Mouse (Mus musculus) stomach, postnatal 0 days (tissue): Measurements from ENCODE around the gene Rcor1. TPM values are rescaled to one million over a fixed set of nuclear protein-coding genes. Genes with fewer than 3 reads are reported as not detected.

Experiments
- ATAC-seq: fragments of 200-750 bp; cut with Nextera tagmentation; 2 replicates; pipeline ENCODE4 v1.8.0; 2017; ENCODE audit not compliant: low FRiP score, low TSS enrichment
- DNase-seq: peaks from one replicate; pipeline ENCODE4 v3.0.0-alpha.2; 2016; ENCODE audit warnings: low spot score
- H3K27ac ChIP-seq: fragments of 300-500 bp; sonication (generic); replicated peaks from 2 replicates; pipeline ENCODE4 v1.5.1; 2014; ENCODE audit warnings: mild to moderate bottlenecking, control low read depth
- H3K27me3 ChIP-seq: fragments of 300-500 bp; sonication (generic); 2 replicates; pipeline ENCODE4 v1.6.1; 2014; ENCODE audit warnings: low read length; ENCODE audit not compliant: control insufficient read depth, insufficient read depth
- H3K36me3 ChIP-seq: fragments of 300-500 bp; sonication (generic); 2 replicates; pipeline ENCODE4 v1.6.1; 2014; ENCODE audit warnings: low read length, mixed read lengths; ENCODE audit not compliant: control insufficient read depth, insufficient read depth
- H3K4me1 ChIP-seq: fragments of 300-500 bp; sonication (generic); replicated peaks from 2 replicates; pipeline ENCODE4 v1.6.1; 2014; ENCODE audit warnings: antibody characterized with exemption; ENCODE audit not compliant: control insufficient read depth, insufficient read depth
- H3K4me2 ChIP-seq: fragments of 300-500 bp; sonication (generic); replicated peaks from 2 replicates; pipeline ENCODE4 v1.6.1; 2014; ENCODE audit warnings: low read depth, mild to moderate bottlenecking, control low read depth, moderate library complexity
- H3K4me3 ChIP-seq: fragments of 300-500 bp; sonication (generic); 2 replicates; pipeline ENCODE4 v1.5.1; 2014; ENCODE audit warnings: low read depth, low read length, control low read depth
- H3K9ac ChIP-seq: fragments of 300-500 bp; sonication (generic); 2 replicates; pipeline ENCODE4 v1.6.1; 2014; ENCODE audit warnings: mild to moderate bottlenecking, low read length, control low read depth, mixed read lengths
- H3K9me3 ChIP-seq: fragments of 300-500 bp; sonication (generic); 2 replicates; pipeline ENCODE4 v1.6.1; 2016; ENCODE audit warnings: low read length; ENCODE audit not compliant: control insufficient read depth
- CTCF ChIP-seq: IDR thresholded peaks from 2 replicates; pipeline ENCODE4 v1.5.1; 2016; ENCODE audit warnings: antibody characterized with exemption, low read depth, mild to moderate bottlenecking, moderate library complexity
- EP300 ChIP-seq: optimal IDR thresholded peaks from 2 replicates; pipeline ENCODE3; 2016; ENCODE audit warnings: antibody characterized with exemption
- WGBS: fragments of 180-500 bp; shearing (Covaris S2); extraction: QIAGEN DNeasy Blood & Tissue Kit; methylation state at CpG from one replicate; pipeline ENCODE4 v1.1.7; 2014; 5-methylcytosine and 5-hydroxymethylcytosine counted together
- polyA plus RNA-seq: library from polyadenylated mRNA; unstranded; fragments of >200 nt; fragmentation: Nextera tagmentation; extraction: Ambion mirVana; gene quantifications from 2 replicates; pipeline ENCODE4 v1.2.1, GENCODE M21; 2015

Rcor1 gene
- polyA plus RNA-seq, 1 experiment from 2014 or later, result 7.9 TPM

DNA sequence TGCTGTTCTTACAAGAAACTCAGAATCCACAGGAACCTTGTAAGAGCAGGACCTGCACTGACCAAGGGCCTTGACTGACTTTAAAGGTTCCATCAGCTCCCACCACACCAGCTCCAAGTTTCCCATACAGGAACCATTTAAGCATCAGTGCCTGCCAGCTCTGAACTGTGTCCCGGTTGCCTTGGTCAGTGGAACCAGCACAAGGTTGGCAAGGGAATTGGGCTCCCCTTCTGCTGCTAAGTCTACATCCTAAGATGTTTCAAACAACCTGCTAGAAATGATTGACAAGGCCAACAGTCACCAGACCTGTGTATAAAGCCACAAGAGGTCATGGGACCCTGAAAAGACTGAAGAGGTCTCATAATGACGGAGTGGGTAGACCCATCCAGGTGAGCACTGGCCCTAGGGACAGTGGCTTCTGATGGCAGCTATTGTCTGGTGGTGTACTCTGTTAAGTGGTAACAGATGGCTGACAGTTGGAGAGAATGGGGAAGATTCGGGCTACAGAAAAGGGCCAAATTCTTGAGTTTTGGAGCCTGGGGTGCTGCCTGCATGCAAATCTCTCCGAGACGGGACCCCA, 80.4 kb downstream of the Rcor1 start:
- TF ChIP-seq EP300, result no peak
- TF ChIP-seq CTCF, result no peak
- Histone ChIP-seq H3K9me3 (no peaks in the 10 kb centered on the region), H3K4me1 (no peaks in the 10 kb centered on the region), H3K27ac (no peak overlapping the region), H3K9ac (no peak overlapping the region), H3K4me2 (no peak overlapping the region), H3K27me3 (no peaks in the 10 kb centered on the region), H3K36me3 (peaks cover 14% of the 10 kb centered on the region), H3K4me3 (no peak overlapping the region)
- ATAC-seq (no peak), DNase-seq (no peak)
- 94% methylated on average over 5 of the region's 5 CpGs for WGBS

GRCm38 (mm10) chr12:111120976-111121645, 82.0 kb downstream of the Rcor1 start:
- no peak for TF ChIP-seq CTCF
- TF ChIP-seq EP300, result no peak
- WGBS, result 91% methylated on average over 9 of the region's 9 CpGs
- H3K27me3 ChIP-seq, result no peaks in the 10 kb centered on the region
- H3K36me3 ChIP-seq, result peaks cover 10% of the 10 kb centered on the region
- no peak overlapping the region for H3K9ac ChIP-seq
- DNase-seq (no peak), ATAC-seq (no peak)
- no peaks in the 10 kb centered on the region for H3K4me1 ChIP-seq
- H3K9me3 ChIP-seq, result no peaks in the 10 kb centered on the region
- no peak overlapping the region for H3K27ac ChIP-seq
- H3K4me3 ChIP-seq, result no peak overlapping the region
- H3K4me2 ChIP-seq, result no peak overlapping the region

- no peak overlapping the region for H3K4me3 ChIP-seq
- DNase-seq (no peak), ATAC-seq (no peak)
- H3K4me2 ChIP-seq, result no peak overlapping the region
- peak; percentile 72 for TF ChIP-seq CTCF
- no peak for TF ChIP-seq EP300
- H3K9me3 ChIP-seq, result no peaks in the 10 kb centered on the region
- H3K9ac ChIP-seq, result no peak overlapping the region
- no peak overlapping the region for H3K27ac ChIP-seq
- peaks cover 3% of the 10 kb centered on the region; the same call in 1 of the 2 replicates for H3K36me3 ChIP-seq
- no peaks in the 10 kb centered on the region for H3K4me1 ChIP-seq
- no peaks in the 10 kb centered on the region for H3K27me3 ChIP-seq
Measured at GRCm38 (mm10) chr12:111122332-111122852, 83.2 kb downstream of the Rcor1 start.

DNA sequence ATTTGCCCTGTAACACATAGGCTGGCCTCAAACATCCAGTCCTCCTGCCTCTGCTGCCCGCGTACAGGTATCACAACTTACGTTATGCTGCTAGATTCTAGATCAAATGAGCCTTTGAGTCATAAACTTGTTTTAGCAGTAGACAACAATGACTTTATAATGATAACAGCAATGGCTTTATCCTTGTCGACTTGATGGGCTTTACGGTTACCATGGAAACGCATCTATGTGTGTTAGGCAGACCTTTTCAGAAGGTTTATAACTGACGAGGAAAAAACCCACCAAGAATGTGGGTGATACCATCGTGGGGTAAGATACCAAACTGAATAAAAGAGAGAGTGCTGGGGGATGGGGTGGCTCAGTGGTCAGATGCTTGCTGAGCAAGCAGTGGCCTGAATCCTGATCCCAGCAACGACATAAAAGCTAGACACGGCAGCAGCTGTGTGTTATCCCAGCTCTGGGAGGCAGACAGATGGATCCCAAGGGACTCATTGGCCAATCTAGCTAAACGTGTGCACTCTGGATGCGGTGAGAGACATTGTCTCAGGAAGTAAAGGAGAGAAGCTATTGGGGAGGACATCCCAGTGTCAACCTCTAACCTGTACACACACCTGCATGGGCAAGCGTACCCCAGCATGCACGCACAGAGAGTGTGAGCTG, 85.6 kb downstream of the Rcor1 start:
- WGBS, result 71% methylated on average over 14 of the region's 14 CpGs
- ATAC-seq, result no peak
- Histone ChIP-seq H3K36me3 (no peaks in the 10 kb centered on the region; the same call in 1 of the 2 replicates), H3K4me3 (no peak overlapping the region), H3K4me2 (no peak overlapping the region), H3K9me3 (no peaks in the 10 kb centered on the region), H3K9ac (no peak overlapping the region), H3K27ac (no peak overlapping the region), H3K4me1 (no peaks in the 10 kb centered on the region), H3K27me3 (no peaks in the 10 kb centered on the region)
- no peak for TF ChIP-seq EP300
- no peak for TF ChIP-seq CTCF
- no peak for DNase-seq

- Histone ChIP-seq H3K9ac (no peak overlapping the region), H3K27ac (no peak overlapping the region), H3K4me1 (no peaks in the 10 kb centered on the region), H3K4me2 (no peak overlapping the region), H3K9me3 (no peaks in the 10 kb centered on the region), H3K36me3 (no peaks in the 10 kb centered on the region), H3K27me3 (no peaks in the 10 kb centered on the region), H3K4me3 (no peak overlapping the region)
- no peak for TF ChIP-seq CTCF
- no peak for TF ChIP-seq EP300
- DNase-seq (no peak), ATAC-seq (no peak)
- WGBS, result 64% methylated on average over 6 of the region's 6 CpGs
Measured at GRCm38 (mm10) chr12:111125666-111126065, 86.5 kb downstream of the Rcor1 start.

DNA sequence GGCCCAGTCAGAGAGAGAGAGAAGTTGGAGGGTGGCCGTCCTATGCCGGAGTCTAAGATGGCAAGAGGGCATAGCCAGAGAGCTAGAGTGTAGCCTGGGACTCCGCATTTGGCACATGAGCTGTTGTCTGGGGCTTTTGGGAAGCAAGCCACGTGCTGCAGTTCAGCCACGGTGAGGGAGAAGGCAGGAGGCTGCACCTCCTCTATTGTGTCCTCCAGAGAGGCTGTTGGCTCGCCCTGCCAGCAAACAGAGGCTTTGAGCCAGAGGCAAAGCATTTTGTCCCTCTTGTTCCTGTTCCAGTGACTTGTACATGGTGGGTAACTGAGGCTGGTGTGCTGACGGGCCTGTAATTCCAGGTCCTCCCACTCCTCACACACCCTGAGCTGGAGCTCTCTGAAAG, 95.0 kb downstream of the Rcor1 start:
- no peaks in the 10 kb centered on the region for H3K4me1 ChIP-seq
- no peaks in the 10 kb centered on the region for H3K27me3 ChIP-seq
- H3K9me3 ChIP-seq, result no peaks in the 10 kb centered on the region
- no peak overlapping the region for H3K27ac ChIP-seq
- H3K4me2 ChIP-seq, result no peak overlapping the region
- TF ChIP-seq CTCF (no peak), EP300 (no peak)
- no peaks in the 10 kb centered on the region for H3K36me3 ChIP-seq
- H3K9ac ChIP-seq, result no peak overlapping the region
- 74% methylated on average over 7 of the region's 7 CpGs for WGBS
- ATAC-seq, result no peak
- H3K4me3 ChIP-seq, result no peak overlapping the region
- no peak for DNase-seq
